Mouse (Mus musculus): ENCODE results near the gene Gm10837. TPM values are rescaled to one million over a fixed set of nuclear protein-coding genes. Genes with fewer than 3 reads are reported as not detected.

The Gm10837 gene
- total RNA-seq, 2 experiments from 2014 or later: not detected

- intact Hi-C loops (cut with DNase I): no loop called here
- peak in 1 of 2 experiments; percentile 11 for DNase-seq
Measured at GRCm38 (mm10) chr14:122464351-122464762, 26.0 kb upstream of the Gm10837 start.

GRCm38 (mm10) chr14:122464763-122465741, 25.3 kb upstream of the Gm10837 start, which contains the start of gene Zic5:
Zic5 (minus strand) TSS chr14:122465677.
- no peak for DNase-seq
- intact Hi-C loops (cut with DNase I): no loop called here

- intact Hi-C loops (cut with DNase I): no loop called here
- DNase-seq: no peak
Measured at GRCm38 (mm10) chr14:122465931-122466490, 24.4 kb upstream of the Gm10837 start.

GRCm38 (mm10) chr14:122466756-122467362, 23.5 kb upstream of the Gm10837 start:
- intact Hi-C loops (cut with DNase I): no loop called here
- DNase-seq: no peak

GRCm38 (mm10) chr14:122467926-122468841, 22.2 kb upstream of the Gm10837 start:
- intact Hi-C loops (cut with DNase I): no loop called here
- no peak for DNase-seq

GRCm38 (mm10) chr14:122468971-122469755, 21.2 kb upstream of the Gm10837 start:
- intact Hi-C loops (cut with DNase I): no loop called here
- peak in 1 of 2 experiments; percentile 5 for DNase-seq

- intact Hi-C loops (cut with DNase I): loop anchor here (10.0 kb wide), 1 partner anchor 247 kb away; no protein-coding TSS in a partner anchor
- DNase-seq: no peak
Measured at GRCm38 (mm10) chr14:122471449-122472085, 18.8 kb upstream of the Gm10837 start.

GRCm38 (mm10) chr14:122472161-122472560, 18.2 kb upstream of the Gm10837 start:
- intact Hi-C loops (cut with DNase I): loop anchor here (10.0 kb wide), 1 partner anchor 247 kb away; no protein-coding TSS in a partner anchor
- DNase-seq: peak in 1 of 2 experiments; percentile 15

- DNase-seq: no peak
- intact Hi-C loops (cut with DNase I): loop anchor here (10.0 kb wide), 1 partner anchor 248 kb away; no protein-coding TSS in a partner anchor
Measured at GRCm38 (mm10) chr14:122472647-122473046, 17.7 kb upstream of the Gm10837 start.

GRCm38 (mm10) chr14:122473211-122473751, 17.1 kb upstream of the Gm10837 start:
- intact Hi-C loops (cut with DNase I): loop anchor here (10.0 kb wide), 1 partner anchor 248 kb away; no protein-coding TSS in a partner anchor
- DNase-seq: no peak

- peak in 1 of 2 experiments; percentile 10 for DNase-seq
- intact Hi-C loops (cut with DNase I): loop anchor here (2.0 to 10.0 kb wide), 2 partner anchors 15 to 249 kb away; no protein-coding TSS in a partner anchor
Measured at GRCm38 (mm10) chr14:122474041-122474890, 16.1 kb upstream of the Gm10837 start.

GRCm38 (mm10) chr14:122474891-122475556, 15.4 kb upstream of the Gm10837 start, which contains the start of gene Zic2:
Zic2 (plus strand) TSS chr14:122475435.
- DNase-seq: peak in 1 of 2 experiments; percentile 25
- intact Hi-C loops (cut with DNase I): loop anchor here (2.0 to 10.0 kb wide), 2 partner anchors 14 to 250 kb away; no protein-coding TSS in a partner anchor

- peak in 1 of 2 experiments; percentile 24 for DNase-seq
- intact Hi-C loops (cut with DNase I): loop anchor here (2.0 to 10.0 kb wide), 2 partner anchors 13 to 251 kb away; no protein-coding TSS in a partner anchor
Measured at GRCm38 (mm10) chr14:122475557-122476040, 14.8 kb upstream of the Gm10837 start.

GRCm38 (mm10) chr14:122476041-122476821, 14.2 kb upstream of the Gm10837 start:
- intact Hi-C loops (cut with DNase I): loop anchor here (10.0 kb wide), 1 partner anchor 251 kb away; no protein-coding TSS in a partner anchor
- peak in 1 of 2 experiments; percentile 31 for DNase-seq

- intact Hi-C loops (cut with DNase I): loop anchor here (10.0 kb wide), 1 partner anchor 252 kb away; no protein-coding TSS in a partner anchor
- no peak for DNase-seq
Measured at GRCm38 (mm10) chr14:122476822-122477215, 13.6 kb upstream of the Gm10837 start.
